Mouse (Mus musculus): ENCODE data around the gene Abt1.

Abt1 gene

DNA sequence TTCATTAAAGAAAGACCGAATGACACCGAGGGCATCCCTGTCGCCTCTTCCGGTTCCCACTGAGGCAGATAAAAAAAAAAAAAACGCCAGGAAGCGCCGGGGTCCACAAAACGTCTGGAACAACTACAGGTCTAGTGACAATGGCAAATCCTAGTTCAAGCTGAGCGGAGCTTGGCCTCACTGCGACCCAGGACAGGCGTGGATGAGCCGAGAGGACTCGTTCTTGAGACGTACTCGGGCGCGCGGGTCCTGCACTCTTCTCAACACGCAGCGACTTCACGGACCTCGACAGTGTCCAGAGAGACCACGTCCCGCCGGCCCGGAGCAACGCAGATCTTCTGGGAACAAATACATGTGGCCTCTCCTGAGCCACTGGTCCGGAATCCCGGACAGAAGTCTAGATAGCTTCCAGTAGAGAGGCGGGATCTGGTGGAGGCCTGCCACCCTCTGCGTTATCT, 27.4 kb downstream of the Abt1 start:
- in situ Hi-C loops (cut with MboI; ENCODE audit: low pct_unique_long_range_greater_than_20kb in 1 of 2, low sequenced_read_pairs in 2 of 2, unreplicated experiment in 1 of 2) = no loop called here

DNA sequence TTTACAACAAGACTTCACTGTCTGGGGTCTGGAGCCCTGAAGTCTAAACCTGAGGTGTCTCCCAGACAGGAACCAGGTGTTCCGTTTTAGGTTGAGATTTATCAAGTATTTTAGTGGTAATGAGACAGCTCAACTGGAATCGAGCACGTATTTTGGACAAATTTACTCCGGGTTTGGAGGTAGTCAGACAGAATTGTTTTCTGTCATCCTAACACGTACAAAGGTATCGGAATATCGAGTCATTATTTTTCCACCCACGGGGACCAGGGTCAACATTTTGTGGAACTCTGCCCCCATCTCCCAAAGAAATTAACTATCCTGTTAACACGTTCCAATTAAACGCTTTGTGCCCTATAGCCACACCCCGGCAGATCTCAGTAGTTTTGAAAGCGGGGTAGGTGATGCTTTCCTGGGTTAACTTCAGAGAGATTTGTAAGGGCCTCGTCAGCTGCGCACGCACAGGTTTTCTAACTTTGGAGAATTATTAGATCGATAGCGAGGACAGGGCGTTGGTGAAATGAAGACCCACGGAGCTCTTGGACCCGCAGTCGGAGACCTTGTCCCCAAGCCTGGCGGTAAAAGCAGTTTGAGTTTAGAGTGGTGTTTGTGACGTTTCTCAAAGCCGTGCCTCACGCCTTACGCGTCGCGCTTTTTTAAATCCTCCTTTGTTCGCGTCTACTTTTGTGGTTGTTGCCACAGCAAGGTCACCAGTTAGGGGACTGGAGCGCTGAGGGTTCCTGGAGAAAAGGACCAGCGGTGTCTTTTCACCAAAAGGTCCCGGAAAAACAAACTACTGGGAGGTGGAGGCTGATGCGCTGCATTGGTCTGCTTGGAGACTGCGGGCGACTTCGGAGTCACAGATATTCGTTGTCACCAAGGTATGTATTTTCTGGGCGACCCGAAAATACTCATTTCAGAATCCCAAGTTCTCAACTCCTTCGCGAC, 28.1 kb downstream of the Abt1 start:
- in situ Hi-C loops (cut with MboI; ENCODE audit: low pct_unique_long_range_greater_than_20kb in 1 of 2, low sequenced_read_pairs in 2 of 2, unreplicated experiment in 1 of 2) = no loop called here

GRCm38 (mm10) chr13:23387548-23387947, 36.1 kb downstream of the Abt1 start:
- in situ Hi-C loops (cut with MboI; ENCODE audit: low pct_unique_long_range_greater_than_20kb in 1 of 2, low sequenced_read_pairs in 2 of 2, unreplicated experiment in 1 of 2) = no loop called here

GRCm38 (mm10) chr13:23383127-23383526, 40.5 kb downstream of the Abt1 start:
- in situ Hi-C loops (cut with MboI; ENCODE audit: low pct_unique_long_range_greater_than_20kb in 1 of 2, low sequenced_read_pairs in 2 of 2, unreplicated experiment in 1 of 2) = no loop called here

DNA sequence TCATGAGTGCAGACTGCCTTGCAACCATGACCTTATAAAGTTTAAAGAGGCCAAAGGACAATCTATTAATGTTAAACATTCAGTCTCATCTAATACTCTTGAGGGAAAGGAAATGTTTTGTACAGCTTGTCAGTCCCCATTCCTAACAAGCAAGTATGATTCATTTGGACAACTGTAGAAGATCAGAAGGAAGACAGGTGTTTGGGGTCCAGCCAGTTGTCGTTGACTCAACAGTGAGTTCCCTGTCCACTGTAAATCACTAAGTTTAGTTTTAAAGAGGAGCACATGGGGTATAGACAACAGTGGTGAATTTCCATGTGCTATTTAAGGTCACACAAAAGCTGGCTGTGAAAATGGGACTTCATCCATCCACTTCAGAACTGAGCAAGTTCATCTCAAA, 51.2 kb downstream of the Abt1 start:
- in situ Hi-C loops (cut with MboI; ENCODE audit: low pct_unique_long_range_greater_than_20kb in 1 of 2, low sequenced_read_pairs in 2 of 2, unreplicated experiment in 1 of 2) = no loop called here

DNA sequence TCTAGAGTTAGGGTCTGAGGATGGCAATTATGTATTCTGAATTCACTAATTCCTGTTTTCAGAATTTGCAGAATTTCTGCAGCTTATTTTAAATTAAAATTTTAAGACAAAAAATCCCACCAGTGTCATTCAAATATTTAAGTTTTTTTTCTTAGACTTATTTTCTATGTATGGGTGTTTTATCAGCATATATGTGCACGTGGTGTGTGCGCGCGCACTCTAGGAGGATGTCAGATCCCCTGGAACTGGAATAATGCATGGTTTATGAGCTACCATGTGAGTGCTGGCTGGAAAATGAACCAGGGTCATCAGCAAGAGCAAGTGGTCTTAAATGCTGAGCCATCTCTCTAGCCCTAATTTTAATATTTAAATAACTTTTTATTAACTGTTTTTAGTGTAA, 53.6 kb downstream of the Abt1 start:
- in situ Hi-C loops (cut with MboI; ENCODE audit: low pct_unique_long_range_greater_than_20kb in 1 of 2, low sequenced_read_pairs in 2 of 2, unreplicated experiment in 1 of 2) = no loop called here

- in situ Hi-C loops (cut with MboI; ENCODE audit: low pct_unique_long_range_greater_than_20kb in 1 of 2, low sequenced_read_pairs in 2 of 2, unreplicated experiment in 1 of 2) = no loop called here
These were observed 54.3 kb downstream of the Abt1 start for GRCm38 (mm10) chr13:23369421-23369765.

DNA sequence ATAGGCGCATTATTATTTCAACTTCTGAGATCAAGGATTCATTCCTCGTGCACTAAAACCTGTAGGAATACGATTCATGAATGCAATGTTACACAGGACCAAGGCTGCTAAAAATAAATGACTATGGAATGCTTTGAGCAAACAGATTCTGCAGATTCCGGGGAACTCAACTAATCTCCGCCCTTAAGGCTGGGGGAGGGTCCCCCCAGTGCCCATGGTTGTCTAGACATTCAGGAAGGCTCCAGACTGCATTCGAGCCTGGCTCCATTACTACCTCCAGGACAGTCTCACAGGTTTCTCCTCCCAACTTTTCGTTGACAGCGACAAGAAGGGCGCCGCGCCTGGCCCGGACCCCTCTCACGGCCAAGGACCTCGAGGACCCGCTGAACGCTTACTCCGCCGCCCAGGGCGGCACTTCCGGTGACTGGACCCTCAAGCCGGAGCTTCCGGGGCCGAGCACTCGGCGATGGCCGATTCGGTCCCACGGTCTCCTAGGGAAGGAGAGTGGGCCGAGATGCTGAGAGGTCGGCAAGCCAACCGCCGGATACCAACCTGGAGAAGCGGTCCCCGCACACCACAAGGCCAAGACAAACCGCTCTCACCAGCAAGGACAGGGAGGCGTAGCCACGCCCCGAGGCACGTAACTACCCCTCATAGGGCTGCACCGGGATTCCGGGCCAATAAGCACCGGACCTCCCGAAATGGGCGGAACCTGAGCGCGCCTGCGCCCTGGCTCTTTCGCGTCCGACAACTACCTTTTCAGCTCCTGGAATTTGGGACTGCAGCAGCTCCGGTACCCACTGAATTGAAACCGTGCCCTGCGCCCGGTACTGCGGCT, 54.9 kb downstream of the Abt1 start, which contains the start of gene Zfp322a:
Zfp322a (minus strand) TSS at position 626 of the 838 bp plus-strand sequence.
- in situ Hi-C loops (cut with MboI; ENCODE audit: low pct_unique_long_range_greater_than_20kb in 1 of 2, low sequenced_read_pairs in 2 of 2, unreplicated experiment in 1 of 2) = no loop called here
